Mouse (Mus musculus): ENCODE measurements at regions not wholly inside any gene's neighbourhood (a gene's known extent, or its start where the extent isn't known, plus 50 kb on each side); places are given as distances from the start of the nearest gene placed in this dataset.
"Not testable (repeated sequence)": the region's sequence is repeated elsewhere in the genome, so short reads cannot be mapped to it uniquely, and the experiment has no call there.

DNA sequence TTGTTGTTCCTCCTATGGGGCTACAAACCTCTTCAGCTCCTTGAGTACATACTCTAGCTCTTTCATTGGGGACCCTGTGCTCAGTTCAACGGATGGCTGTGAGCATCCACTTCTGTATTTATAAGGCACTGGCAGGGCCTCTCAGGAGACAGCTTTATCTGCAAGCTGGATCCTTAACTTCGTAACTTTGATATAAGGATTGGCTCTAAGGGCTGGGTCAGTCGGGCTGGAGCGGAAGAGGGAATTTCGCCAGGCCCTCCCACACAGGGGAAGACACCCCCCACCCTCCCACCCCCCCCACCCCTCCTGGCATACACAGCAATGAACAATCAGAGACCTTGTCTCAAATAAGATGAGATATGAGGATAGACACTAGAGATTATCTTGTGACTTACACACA, 304.3 kb upstream of the Chordc1 start:
- no peak for DNase-seq

DNA sequence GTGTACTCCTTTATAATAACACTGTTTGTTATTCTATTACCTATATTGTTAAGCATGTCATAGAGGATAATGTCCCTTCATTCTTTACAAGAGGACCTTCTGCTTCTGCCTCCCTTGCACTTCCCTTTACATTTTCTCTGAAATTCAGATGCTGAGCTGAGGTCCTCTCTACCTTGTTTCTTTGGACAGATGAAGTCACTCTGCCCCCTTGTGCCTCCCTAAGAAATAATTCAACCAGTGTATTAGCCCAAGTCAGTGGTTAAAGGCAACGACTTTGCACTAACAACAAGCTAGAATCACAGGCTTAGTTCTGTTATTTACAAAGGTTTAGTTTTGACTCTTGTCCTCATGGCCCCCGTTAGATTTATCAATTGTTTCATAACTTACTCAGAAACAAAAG, 289.4 kb upstream of the Chordc1 start:
- peak; percentile 32 for DNase-seq

DNA sequence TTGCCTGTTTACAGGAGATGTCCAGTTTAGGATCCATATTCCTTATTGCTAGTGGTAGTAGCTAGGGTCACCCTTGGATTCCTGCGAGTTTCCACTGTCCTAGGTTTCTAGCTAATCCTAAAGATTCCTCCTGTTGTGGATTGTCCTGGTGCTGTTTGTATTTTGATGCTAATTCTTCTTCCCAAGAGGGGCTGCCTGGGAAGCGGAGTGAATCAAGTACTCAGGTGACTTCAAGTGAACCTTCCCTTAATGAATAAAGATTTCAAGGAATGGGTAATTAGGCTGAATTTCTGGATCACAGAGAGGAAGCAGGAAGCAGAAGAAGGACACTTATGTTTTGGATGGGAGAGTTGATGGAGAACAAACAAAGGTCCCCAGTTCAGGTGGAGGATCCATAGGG, 250.6 kb upstream of the Chordc1 start:
- no peak for DNase-seq

DNA sequence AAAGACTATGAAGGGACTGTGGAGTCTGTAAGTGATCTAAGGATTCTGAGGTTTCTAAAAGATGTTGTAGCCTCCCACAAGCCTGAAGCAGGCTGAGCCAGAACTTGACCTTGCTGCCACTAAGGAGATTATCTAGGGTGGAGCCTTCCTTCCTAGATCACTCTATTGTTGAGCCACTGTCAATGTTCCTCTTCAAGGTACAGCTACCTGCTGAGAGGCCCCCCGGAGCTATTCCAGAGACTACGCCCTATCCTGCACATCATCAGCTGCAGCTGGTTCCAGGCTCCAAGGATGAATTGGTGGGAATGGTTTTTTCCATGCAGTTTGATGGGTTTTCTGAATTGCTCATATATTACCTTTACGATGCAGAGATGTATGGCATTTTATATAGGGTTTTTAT, 249.3 kb upstream of the Chordc1 start:
- DNase-seq = not testable (repeated sequence)

DNA sequence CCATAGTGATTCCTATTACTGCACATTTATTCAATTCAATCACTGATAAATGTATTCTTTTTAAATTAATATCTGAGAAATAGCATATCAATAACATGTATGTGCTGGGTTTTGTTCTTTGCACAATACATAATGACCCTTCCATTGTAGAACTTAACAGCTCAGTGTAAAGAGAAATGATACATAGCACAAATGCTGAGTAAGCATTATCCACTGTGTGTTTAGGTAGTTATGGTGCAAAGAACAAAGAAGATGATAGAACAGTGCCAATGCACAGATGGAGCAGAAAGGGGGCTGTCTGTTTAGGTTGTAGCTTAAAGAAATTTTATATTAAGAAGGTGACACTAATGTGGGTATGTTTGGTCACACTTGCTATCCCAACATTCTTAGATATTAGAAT, 215.0 kb upstream of the Chordc1 start:
- DNase-seq = no peak

DNA sequence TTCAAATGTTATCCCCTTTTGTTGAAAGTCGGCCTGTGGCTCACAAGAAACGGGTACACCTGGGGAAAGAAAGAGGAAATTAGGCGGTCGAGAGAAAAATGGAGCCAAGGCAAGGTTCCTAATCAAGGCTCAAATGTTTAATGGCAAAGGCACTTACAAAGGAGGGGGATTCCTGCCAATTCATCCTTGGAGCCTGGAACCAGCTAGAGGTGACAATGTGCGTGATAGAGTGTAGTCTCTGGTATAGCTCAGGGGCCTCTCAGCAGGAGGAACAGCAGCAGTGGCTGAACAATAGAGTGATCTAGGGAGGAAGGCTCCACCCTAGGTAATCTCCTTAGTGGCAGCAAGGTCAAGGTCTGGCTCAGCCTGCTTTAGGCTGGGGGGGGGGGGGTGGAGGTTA, 213.5 kb upstream of the Chordc1 start:
- DNase-seq = not testable (repeated sequence)

DNA sequence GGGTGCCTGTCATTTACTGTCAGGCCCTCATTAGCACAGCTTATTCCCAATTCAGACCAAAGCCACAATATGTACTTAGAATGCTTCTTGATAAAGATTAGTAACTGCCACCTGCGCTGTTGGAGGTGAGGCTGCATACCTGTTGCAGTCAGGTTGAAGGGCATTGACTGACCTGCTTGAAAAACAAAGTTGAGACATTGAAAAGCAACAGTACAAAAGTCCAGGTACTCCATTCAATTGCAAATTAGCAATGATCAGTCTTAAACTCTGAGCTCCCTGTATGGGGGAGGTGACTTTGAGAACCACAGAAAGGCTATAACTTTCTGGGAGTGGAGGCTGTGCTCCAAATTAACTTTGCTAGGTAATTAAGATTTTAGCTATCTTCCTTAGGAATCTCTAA, 212.8 kb upstream of the Chordc1 start:
- DNase-seq = not testable (repeated sequence)
